Mouse (Mus musculus): ENCODE results near the gene Apbb1ip. TPM values are rescaled to one million over a fixed set of nuclear protein-coding genes. Genes with fewer than 3 reads are reported as not detected.

The Apbb1ip gene
- polyA plus RNA-seq, 1 experiment from 2014 or later = 1.4 TPM

- Histone ChIP-seq H3K4me1 (no peaks in the 10 kb centered on the region), H3K9me3 (no peaks in the 10 kb centered on the region), H3K27ac (no peak overlapping the region), H3K36me3 (no peaks in the 10 kb centered on the region), H3K9ac (no peak overlapping the region), H3K27me3 (no peaks in the 10 kb centered on the region), H3K4me2 (replicated peaks) (no peak overlapping the region), H3K4me3 (no peak overlapping the region)
- WGBS = 87% methylated on average over 2 of the region's 2 CpGs
- no peak for ATAC-seq (ENCODE audit: insufficient number of reproducible peaks, insufficient read depth, low FRiP score, low TSS enrichment)
Measured at GRCm38 (mm10) chr2:22753461-22754075, 20.3 kb upstream of the Apbb1ip start.

GRCm38 (mm10) chr2:22754222-22754824 is 19.6 kb upstream of the Apbb1ip start:
- no peaks in the 10 kb centered on the region for H3K36me3 ChIP-seq
- no peak for ATAC-seq (ENCODE audit: insufficient number of reproducible peaks, insufficient read depth, low FRiP score, low TSS enrichment)
- H3K27ac ChIP-seq = no peak overlapping the region
- no peaks in the 10 kb centered on the region for H3K27me3 ChIP-seq
- no peaks in the 10 kb centered on the region for H3K4me1 ChIP-seq
- 73% methylated on average over 4 of the region's 4 CpGs for WGBS
- no peak overlapping the region for H3K4me2 ChIP-seq (replicated peaks)
- H3K9ac ChIP-seq = no peak overlapping the region
- no peak overlapping the region for H3K4me3 ChIP-seq
- no peaks in the 10 kb centered on the region for H3K9me3 ChIP-seq

GRCm38 (mm10) chr2:22755561-22755960 is 18.3 kb upstream of the Apbb1ip start:
- WGBS = 82% methylated on average over 6 of the region's 6 CpGs
- Histone ChIP-seq H3K4me2 (replicated peaks) (no peak overlapping the region), H3K27me3 (no peaks in the 10 kb centered on the region), H3K36me3 (no peaks in the 10 kb centered on the region), H3K27ac (no peak overlapping the region), H3K4me3 (no peak overlapping the region), H3K4me1 (no peaks in the 10 kb centered on the region), H3K9me3 (no peaks in the 10 kb centered on the region), H3K9ac (no peak overlapping the region)
- ATAC-seq (ENCODE audit: insufficient number of reproducible peaks, insufficient read depth, low FRiP score, low TSS enrichment) = peak; percentile 56

GRCm38 (mm10) chr2:22758310-22758972 is 15.5 kb upstream of the Apbb1ip start:
- H3K4me1 ChIP-seq = no peaks in the 10 kb centered on the region
- H3K36me3 ChIP-seq = no peaks in the 10 kb centered on the region
- no peak overlapping the region for H3K9ac ChIP-seq
- no peak overlapping the region for H3K4me2 ChIP-seq (replicated peaks)
- 38% methylated on average over 6 of the region's 6 CpGs for WGBS
- no peak overlapping the region for H3K27ac ChIP-seq
- no peaks in the 10 kb centered on the region for H3K9me3 ChIP-seq
- no peaks in the 10 kb centered on the region for H3K27me3 ChIP-seq
- no peak for ATAC-seq (ENCODE audit: insufficient number of reproducible peaks, insufficient read depth, low FRiP score, low TSS enrichment)
- H3K4me3 ChIP-seq = no peak overlapping the region

GRCm38 (mm10) chr2:22760452-22760851 is 13.4 kb upstream of the Apbb1ip start:
- no peaks in the 10 kb centered on the region for H3K36me3 ChIP-seq
- no peak for ATAC-seq (ENCODE audit: insufficient number of reproducible peaks, insufficient read depth, low FRiP score, low TSS enrichment)
- H3K27me3 ChIP-seq = no peaks in the 10 kb centered on the region
- no peak overlapping the region for H3K4me2 ChIP-seq (replicated peaks)
- H3K9me3 ChIP-seq = no peaks in the 10 kb centered on the region
- no peak overlapping the region for H3K9ac ChIP-seq
- WGBS = 59% methylated on average over 2 of the region's 2 CpGs
- H3K4me3 ChIP-seq = no peak overlapping the region
- no peak overlapping the region for H3K27ac ChIP-seq
- no peaks in the 10 kb centered on the region for H3K4me1 ChIP-seq

GRCm38 (mm10) chr2:22761103-22761521 is 12.8 kb upstream of the Apbb1ip start:
- no peaks in the 10 kb centered on the region for H3K36me3 ChIP-seq
- H3K27ac ChIP-seq = no peak overlapping the region
- H3K9ac ChIP-seq = no peak overlapping the region
- no peak for ATAC-seq (ENCODE audit: insufficient number of reproducible peaks, insufficient read depth, low FRiP score, low TSS enrichment)
- no peaks in the 10 kb centered on the region for H3K4me1 ChIP-seq
- no peak overlapping the region for H3K4me2 ChIP-seq (replicated peaks)
- no peak overlapping the region for H3K4me3 ChIP-seq
- WGBS = 77% methylated on average over 7 of the region's 7 CpGs
- no peaks in the 10 kb centered on the region for H3K9me3 ChIP-seq
- H3K27me3 ChIP-seq = no peaks in the 10 kb centered on the region

GRCm38 (mm10) chr2:22764774-22765387 is 9.0 kb upstream of the Apbb1ip start:
- no peaks in the 10 kb centered on the region for H3K27me3 ChIP-seq
- no peak overlapping the region for H3K27ac ChIP-seq
- no peaks in the 10 kb centered on the region for H3K4me1 ChIP-seq
- no peak overlapping the region for H3K4me3 ChIP-seq
- H3K36me3 ChIP-seq = no peaks in the 10 kb centered on the region
- H3K4me2 ChIP-seq (replicated peaks) = no peak overlapping the region
- H3K9ac ChIP-seq = no peak overlapping the region
- 52% methylated on average over 5 of the region's 5 CpGs for WGBS
- H3K9me3 ChIP-seq = no peaks in the 10 kb centered on the region
- ATAC-seq (ENCODE audit: insufficient number of reproducible peaks, insufficient read depth, low FRiP score, low TSS enrichment) = no peak

GRCm38 (mm10) chr2:22771311-22771710 is 2.6 kb upstream of the Apbb1ip start:
- Histone ChIP-seq H3K4me3 (no peak overlapping the region), H3K9me3 (no peaks in the 10 kb centered on the region), H3K9ac (no peak overlapping the region), H3K27ac (no peak overlapping the region), H3K27me3 (peaks cover 5% of the 10 kb centered on the region; the same call in 1 of the 2 replicates), H3K4me2 (replicated peaks) (no peak overlapping the region), H3K4me1 (peaks cover 10% of the 10 kb centered on the region; the same call in 1 of the 2 replicates), H3K36me3 (no peaks in the 10 kb centered on the region)
- ATAC-seq (ENCODE audit: insufficient number of reproducible peaks, insufficient read depth, low FRiP score, low TSS enrichment) = no peak

- WGBS = under 1% methylated on average over 28 of the region's 28 CpGs
- no peaks in the 10 kb centered on the region for H3K36me3 ChIP-seq
- H3K9ac ChIP-seq = peak overlapping the region; percentile 55
- H3K27me3 ChIP-seq = peaks cover 5% of the 10 kb centered on the region; the same call in 1 of the 2 replicates
- H3K27ac ChIP-seq = no peak overlapping the region
- H3K4me2 ChIP-seq (replicated peaks) = peak overlapping the region; percentile 88
- H3K9me3 ChIP-seq = no peaks in the 10 kb centered on the region
- H3K4me1 ChIP-seq = peaks cover 10% of the 10 kb centered on the region; the same call in 1 of the 2 replicates
- H3K4me3 ChIP-seq = peak overlapping the region; percentile 43
- peak; percentile 82 for ATAC-seq (ENCODE audit: insufficient number of reproducible peaks, insufficient read depth, low FRiP score, low TSS enrichment)
Measured at GRCm38 (mm10) chr2:22774181-22774751, 372 bp downstream of the Apbb1ip start.

- WGBS = 42% methylated on average over 8 of the region's 8 CpGs
- H3K4me3 ChIP-seq = no peak overlapping the region
- no peak overlapping the region for H3K9ac ChIP-seq
- H3K27me3 ChIP-seq = peaks cover 5% of the 10 kb centered on the region; the same call in 1 of the 2 replicates
- no peaks in the 10 kb centered on the region for H3K9me3 ChIP-seq
- H3K27ac ChIP-seq = no peak overlapping the region
- H3K4me1 ChIP-seq = peaks cover 10% of the 10 kb centered on the region; the same call in 1 of the 2 replicates
- H3K36me3 ChIP-seq = no peaks in the 10 kb centered on the region
- peak overlapping the region; percentile 88 for H3K4me2 ChIP-seq (replicated peaks)
- no peak for ATAC-seq (ENCODE audit: insufficient number of reproducible peaks, insufficient read depth, low FRiP score, low TSS enrichment)
Measured at GRCm38 (mm10) chr2:22775213-22775612, 1.3 kb downstream of the Apbb1ip start.

- Histone ChIP-seq H3K4me1 (peaks cover 10% of the 10 kb centered on the region; the same call in 1 of the 2 replicates), H3K27ac (no peak overlapping the region), H3K4me2 (replicated peaks) (no peak overlapping the region), H3K9me3 (no peaks in the 10 kb centered on the region), H3K27me3 (peaks cover 5% of the 10 kb centered on the region; the same call in 1 of the 2 replicates), H3K9ac (no peak overlapping the region), H3K36me3 (no peaks in the 10 kb centered on the region), H3K4me3 (no peak overlapping the region)
- no peak for ATAC-seq (ENCODE audit: insufficient number of reproducible peaks, insufficient read depth, low FRiP score, low TSS enrichment)
- WGBS = 34% methylated on average over 3 of the region's 3 CpGs
Measured at GRCm38 (mm10) chr2:22775681-22776080, 1.8 kb downstream of the Apbb1ip start.
